Mouse (Mus musculus): Measurements from ENCODE around the gene Preb. TPM values are rescaled to one million over a fixed set of nuclear protein-coding genes. Genes with fewer than 3 reads are reported as not detected.
A peak's percentile ranks its signal among the peaks of the same experiment; 100 is the strongest.

Preb gene
- polyA plus RNA-seq (2014; fragmentation: Nextera tagmentation; extraction: Ambion mirVana): 71.3 and 78.6 TPM in 2 replicates

- H3K9ac ChIP-seq: peak within 1 kb of the TSS; percentile 88
- ATAC-seq (ENCODE audit: low FRiP score) (peak; percentile 96), DNase-seq (ENCODE audit: low spot score) (peak; percentile 100)
- peaks cover 29% of the 10 kb centered on the region for H3K36me3 ChIP-seq (replicated peaks; ENCODE audit: control insufficient read depth, insufficient read depth)
- H3K4me1 ChIP-seq (replicated peaks; ENCODE audit: control insufficient read depth, insufficient read depth, low read length): peaks cover 22% of the 10 kb centered on the region
- H3K27me3 ChIP-seq (ENCODE audit: control insufficient read depth, insufficient read depth, low read length): no peaks in the 10 kb centered on the region
- H3K4me2 ChIP-seq (replicated peaks): peak within 1 kb of the TSS; percentile 91
- WGBS: under 1% methylated on average over 56 of the region's 56 CpGs
- no peaks in the 10 kb centered on the region for H3K9me3 ChIP-seq (ENCODE audit: control insufficient read depth, low read length)
- peak within 1 kb of the TSS; percentile 87 for H3K27ac ChIP-seq
- peak within 1 kb of the TSS; percentile 90 for H3K4me3 ChIP-seq (replicated peaks; ENCODE audit: low read length)
Observed at GRCm38 (mm10) chr5:30959966-30960501, at the start of gene Preb. Gene Preb (minus strand): TSS chr5:30960361.

GRCm38 (mm10) chr5:31004184-31004583 is 44.0 kb upstream of the Preb start:
- Histone ChIP-seq H3K27ac (no peak overlapping the region), H3K27me3 (ENCODE audit: control insufficient read depth, insufficient read depth, low read length) (no peaks in the 10 kb centered on the region), H3K4me1 (replicated peaks; ENCODE audit: control insufficient read depth, insufficient read depth, low read length) (no peaks in the 10 kb centered on the region), H3K4me3 (replicated peaks; ENCODE audit: low read length) (no peak overlapping the region), H3K36me3 (replicated peaks; ENCODE audit: control insufficient read depth, insufficient read depth) (no peaks in the 10 kb centered on the region), H3K9ac (no peak overlapping the region), H3K9me3 (ENCODE audit: control insufficient read depth, low read length) (no peaks in the 10 kb centered on the region), H3K4me2 (replicated peaks) (no peak overlapping the region)
- ATAC-seq (ENCODE audit: low FRiP score) (peak; percentile 51; the same call in 1 of the 2 replicates), DNase-seq (ENCODE audit: low spot score) (peak; percentile 91)
- WGBS: 6% methylated on average over 5 of the region's 5 CpGs

- ATAC-seq (ENCODE audit: low FRiP score): no peak
- Histone ChIP-seq H3K9ac (no peak overlapping the region), H3K4me3 (replicated peaks; ENCODE audit: low read length) (no peak overlapping the region), H3K9me3 (ENCODE audit: control insufficient read depth, low read length) (no peaks in the 10 kb centered on the region), H3K27ac (no peak overlapping the region), H3K4me1 (replicated peaks; ENCODE audit: control insufficient read depth, insufficient read depth, low read length) (no peaks in the 10 kb centered on the region), H3K36me3 (replicated peaks; ENCODE audit: control insufficient read depth, insufficient read depth) (no peaks in the 10 kb centered on the region), H3K4me2 (replicated peaks) (no peak overlapping the region), H3K27me3 (ENCODE audit: control insufficient read depth, insufficient read depth, low read length) (no peaks in the 10 kb centered on the region)
- 79% methylated on average over 4 of the region's 4 CpGs for WGBS
- DNase-seq (ENCODE audit: low spot score): no peak
Observed at GRCm38 (mm10) chr5:31001560-31001959, 41.4 kb upstream of the Preb start.

GRCm38 (mm10) chr5:31000993-31001392 is 40.8 kb upstream of the Preb start:
- Histone ChIP-seq H3K4me1 (replicated peaks; ENCODE audit: control insufficient read depth, insufficient read depth, low read length) (no peaks in the 10 kb centered on the region), H3K4me3 (replicated peaks; ENCODE audit: low read length) (no peak overlapping the region), H3K27me3 (ENCODE audit: control insufficient read depth, insufficient read depth, low read length) (no peaks in the 10 kb centered on the region), H3K9me3 (ENCODE audit: control insufficient read depth, low read length) (no peaks in the 10 kb centered on the region), H3K4me2 (replicated peaks) (no peak overlapping the region), H3K9ac (no peak overlapping the region), H3K27ac (no peak overlapping the region), H3K36me3 (replicated peaks; ENCODE audit: control insufficient read depth, insufficient read depth) (no peaks in the 10 kb centered on the region)
- 92% methylated on average over 2 of the region's 2 CpGs for WGBS
- DNase-seq (ENCODE audit: low spot score) (no peak), ATAC-seq (ENCODE audit: low FRiP score) (no peak)

- no peak overlapping the region for H3K9ac ChIP-seq
- H3K36me3 ChIP-seq (replicated peaks; ENCODE audit: control insufficient read depth, insufficient read depth): no peaks in the 10 kb centered on the region
- no peaks in the 10 kb centered on the region for H3K9me3 ChIP-seq (ENCODE audit: control insufficient read depth, low read length)
- no peak overlapping the region for H3K4me3 ChIP-seq (replicated peaks; ENCODE audit: low read length)
- H3K4me1 ChIP-seq (replicated peaks; ENCODE audit: control insufficient read depth, insufficient read depth, low read length): no peaks in the 10 kb centered on the region
- no peak overlapping the region for H3K4me2 ChIP-seq (replicated peaks)
- DNase-seq (ENCODE audit: low spot score): no peak
- 77% methylated on average over 7 of the region's 7 CpGs for WGBS
- no peak overlapping the region for H3K27ac ChIP-seq
- ATAC-seq (ENCODE audit: low FRiP score): no peak
- no peaks in the 10 kb centered on the region for H3K27me3 ChIP-seq (ENCODE audit: control insufficient read depth, insufficient read depth, low read length)
Observed at GRCm38 (mm10) chr5:31000122-31000521, 40.0 kb upstream of the Preb start.

GRCm38 (mm10) chr5:30999324-30999723 is 39.2 kb upstream of the Preb start:
- Histone ChIP-seq H3K27me3 (ENCODE audit: control insufficient read depth, insufficient read depth, low read length) (no peaks in the 10 kb centered on the region), H3K4me1 (replicated peaks; ENCODE audit: control insufficient read depth, insufficient read depth, low read length) (no peaks in the 10 kb centered on the region), H3K9ac (no peak overlapping the region), H3K36me3 (replicated peaks; ENCODE audit: control insufficient read depth, insufficient read depth) (no peaks in the 10 kb centered on the region), H3K9me3 (ENCODE audit: control insufficient read depth, low read length) (no peaks in the 10 kb centered on the region), H3K27ac (no peak overlapping the region), H3K4me3 (replicated peaks; ENCODE audit: low read length) (no peak overlapping the region), H3K4me2 (replicated peaks) (no peak overlapping the region)
- ATAC-seq (ENCODE audit: low FRiP score) (no peak), DNase-seq (ENCODE audit: low spot score) (no peak)
- 77% methylated on average over 5 of the region's 5 CpGs for WGBS

GRCm38 (mm10) chr5:30998306-30998705 is 38.1 kb upstream of the Preb start:
- Histone ChIP-seq H3K4me2 (replicated peaks) (no peak overlapping the region), H3K27ac (no peak overlapping the region), H3K36me3 (replicated peaks; ENCODE audit: control insufficient read depth, insufficient read depth) (no peaks in the 10 kb centered on the region), H3K9ac (no peak overlapping the region), H3K4me1 (replicated peaks; ENCODE audit: control insufficient read depth, insufficient read depth, low read length) (no peaks in the 10 kb centered on the region), H3K27me3 (ENCODE audit: control insufficient read depth, insufficient read depth, low read length) (no peaks in the 10 kb centered on the region), H3K4me3 (replicated peaks; ENCODE audit: low read length) (no peak overlapping the region), H3K9me3 (ENCODE audit: control insufficient read depth, low read length) (no peaks in the 10 kb centered on the region)
- WGBS: 27% methylated on average over 5 of the region's 5 CpGs
- DNase-seq (ENCODE audit: low spot score): peak; percentile 25
- ATAC-seq (ENCODE audit: low FRiP score): no peak

- ATAC-seq (ENCODE audit: low FRiP score): no peak
- Histone ChIP-seq H3K36me3 (replicated peaks; ENCODE audit: control insufficient read depth, insufficient read depth) (no peaks in the 10 kb centered on the region), H3K27ac (no peak overlapping the region), H3K4me2 (replicated peaks) (no peak overlapping the region), H3K4me1 (replicated peaks; ENCODE audit: control insufficient read depth, insufficient read depth, low read length) (no peaks in the 10 kb centered on the region), H3K9ac (no peak overlapping the region), H3K4me3 (replicated peaks; ENCODE audit: low read length) (no peak overlapping the region), H3K27me3 (ENCODE audit: control insufficient read depth, insufficient read depth, low read length) (no peaks in the 10 kb centered on the region), H3K9me3 (ENCODE audit: control insufficient read depth, low read length) (no peaks in the 10 kb centered on the region)
- DNase-seq (ENCODE audit: low spot score): no peak
- WGBS: 75% methylated on average over 11 of the region's 11 CpGs
Observed at GRCm38 (mm10) chr5:30994910-30995635, 34.9 kb upstream of the Preb start.

- DNase-seq (ENCODE audit: low spot score) (no peak), ATAC-seq (ENCODE audit: low FRiP score) (no peak)
- 71% methylated on average over 3 of the region's 3 CpGs for WGBS
- no peak overlapping the region for H3K4me3 ChIP-seq (replicated peaks; ENCODE audit: low read length)
- no peak overlapping the region for H3K27ac ChIP-seq
- H3K4me1 ChIP-seq (replicated peaks; ENCODE audit: control insufficient read depth, insufficient read depth, low read length): no peaks in the 10 kb centered on the region
- no peaks in the 10 kb centered on the region for H3K36me3 ChIP-seq (replicated peaks; ENCODE audit: control insufficient read depth, insufficient read depth)
- H3K4me2 ChIP-seq (replicated peaks): no peak overlapping the region
- no peak overlapping the region for H3K9ac ChIP-seq
- no peaks in the 10 kb centered on the region for H3K9me3 ChIP-seq (ENCODE audit: control insufficient read depth, low read length)
- H3K27me3 ChIP-seq (ENCODE audit: control insufficient read depth, insufficient read depth, low read length): no peaks in the 10 kb centered on the region
Observed at GRCm38 (mm10) chr5:30994074-30994473, 33.9 kb upstream of the Preb start.
